Mouse (Mus musculus): ENCODE measurements around the gene Havcr2. TPM values are rescaled to one million over a fixed set of nuclear protein-coding genes. Genes with fewer than 3 reads are reported as not detected.

Gene Havcr2
- polyA plus RNA-seq, 1 experiment from 2014 or later: 0.25 TPM

Other genes with a start within 250 kb of the Havcr2 start
- 1.7 TPM in 2 replicates for gene Fndc9, start 219.4 kb upstream of the Havcr2 start, polyA plus RNA-seq (2015; fragmentation: Nextera tagmentation; extraction: Ambion mirVana)
- 74.9 and 83.6 TPM in 2 replicates for gene Cyfip2, start 142.1 kb upstream of the Havcr2 start, polyA plus RNA-seq (2015; fragmentation: Nextera tagmentation; extraction: Ambion mirVana)
- gene Itk, start 65.4 kb upstream of the Havcr2 start, polyA plus RNA-seq (2015; fragmentation: Nextera tagmentation; extraction: Ambion mirVana): not detected in 2 replicates
- not detected in 2 replicates for gene Fam71b, start 58.4 kb upstream of the Havcr2 start, polyA plus RNA-seq (2015; fragmentation: Nextera tagmentation; extraction: Ambion mirVana)
- gene Med7, start 18.0 kb upstream of the Havcr2 start, polyA plus RNA-seq (2015; fragmentation: Nextera tagmentation; extraction: Ambion mirVana): 78.3 and 81.4 TPM in 2 replicates
- gene Gm12169, start 69.3 kb downstream of the Havcr2 start, polyA plus RNA-seq (2015; fragmentation: Nextera tagmentation; extraction: Ambion mirVana): not detected in 2 replicates
- gene BC053393, start 116.6 kb downstream of the Havcr2 start, polyA plus RNA-seq (2015; fragmentation: Nextera tagmentation; extraction: Ambion mirVana): not detected in 2 replicates
- gene Dppa1, start 174.3 kb downstream of the Havcr2 start, polyA plus RNA-seq (2015; fragmentation: Nextera tagmentation; extraction: Ambion mirVana): not detected in 2 replicates